Mouse (Mus musculus): ENCODE measurements around the gene Olfr56. TPM values are rescaled to one million over a fixed set of nuclear protein-coding genes. Genes with fewer than 3 reads are reported as not detected.

Olfr56 gene
- 0.42 TPM in 2 replicates for polyA plus RNA-seq (2012; rRNA removed)

DNA sequence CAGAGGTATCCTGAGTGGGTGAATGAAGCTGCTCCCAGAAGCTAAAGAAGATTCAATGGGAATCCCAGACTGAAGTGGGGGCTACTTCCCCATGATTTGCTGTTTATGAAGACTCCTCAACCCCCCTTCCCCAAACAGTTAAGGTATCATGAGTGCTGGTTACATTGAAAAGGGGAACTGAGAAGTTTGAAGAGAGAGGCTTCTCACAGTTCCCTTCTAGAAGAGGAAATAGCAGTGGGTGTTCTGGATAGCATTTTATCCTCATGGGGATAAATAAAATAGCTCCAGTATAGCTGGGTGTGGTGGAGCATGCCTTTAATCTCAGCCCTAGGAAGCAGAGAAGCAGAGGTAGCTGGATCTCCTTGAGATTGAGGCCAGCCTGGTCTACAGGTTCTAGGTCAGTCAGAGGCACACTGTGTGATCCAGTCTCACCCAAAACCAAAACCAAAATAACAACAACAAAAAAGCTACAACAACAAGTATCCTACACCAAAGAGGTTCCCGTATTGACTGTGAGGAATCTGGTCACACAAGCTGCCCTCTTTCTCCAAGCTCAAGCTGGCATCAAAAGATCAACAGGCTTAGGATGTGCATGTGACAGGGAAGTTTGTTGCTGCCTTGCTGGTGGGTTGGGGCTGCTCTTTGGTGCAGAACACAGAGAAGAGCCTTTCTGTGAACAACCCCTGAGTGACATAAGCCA, at the start of gene Olfr56:
Gene Olfr56 (plus strand): TSS at position 650 of the 700 bp plus-strand sequence.

DNA sequence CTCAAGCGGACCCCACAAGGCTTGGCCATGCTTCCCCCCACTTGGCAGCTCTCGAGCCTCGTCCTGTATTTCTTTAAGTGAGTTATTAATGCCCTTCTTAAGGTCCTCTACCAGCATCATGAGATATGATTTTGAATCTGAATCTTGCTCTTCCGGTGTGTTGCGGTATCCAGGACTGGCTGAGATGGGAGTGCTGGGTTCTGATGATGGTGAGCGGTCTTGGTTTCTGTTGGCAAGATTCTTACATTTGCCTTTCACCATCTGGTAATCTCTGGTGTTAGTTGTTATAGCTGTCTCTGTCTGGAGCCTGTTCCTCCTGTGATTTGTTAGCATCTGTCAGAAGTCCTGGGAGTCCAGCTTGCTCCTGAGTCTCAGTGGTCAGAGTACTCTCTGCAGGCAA, 32.6 kb upstream of the Olfr56 start, which contains the start of gene Psme2b:
Gene Psme2b (minus strand): TSS at position 101 of the 400 bp plus-strand sequence.

DNA sequence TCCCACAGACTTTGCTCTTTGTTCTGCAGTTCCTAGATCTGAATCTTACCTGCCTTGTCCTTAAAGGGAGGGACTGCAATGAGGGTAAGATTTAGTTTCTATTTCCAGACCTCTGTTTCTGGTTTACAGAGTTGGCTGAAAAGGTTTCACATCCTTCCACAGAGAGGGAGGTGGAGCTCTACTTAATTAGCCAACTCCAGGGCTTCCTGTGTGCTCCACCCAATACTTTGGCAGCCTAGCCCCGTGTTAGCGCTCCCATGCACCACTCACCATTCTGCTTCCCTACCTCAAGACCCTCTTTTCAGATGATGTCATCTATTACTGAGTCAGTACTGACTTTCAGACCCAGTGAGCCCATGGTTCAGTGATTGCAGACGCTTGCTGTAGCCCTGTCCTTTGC, 562 bp downstream of the Olfr56 start, which contains the start of gene 9930111J21Rik1:
Gene 9930111J21Rik1 (minus strand): TSS at position 148 of the 400 bp plus-strand sequence.

DNA sequence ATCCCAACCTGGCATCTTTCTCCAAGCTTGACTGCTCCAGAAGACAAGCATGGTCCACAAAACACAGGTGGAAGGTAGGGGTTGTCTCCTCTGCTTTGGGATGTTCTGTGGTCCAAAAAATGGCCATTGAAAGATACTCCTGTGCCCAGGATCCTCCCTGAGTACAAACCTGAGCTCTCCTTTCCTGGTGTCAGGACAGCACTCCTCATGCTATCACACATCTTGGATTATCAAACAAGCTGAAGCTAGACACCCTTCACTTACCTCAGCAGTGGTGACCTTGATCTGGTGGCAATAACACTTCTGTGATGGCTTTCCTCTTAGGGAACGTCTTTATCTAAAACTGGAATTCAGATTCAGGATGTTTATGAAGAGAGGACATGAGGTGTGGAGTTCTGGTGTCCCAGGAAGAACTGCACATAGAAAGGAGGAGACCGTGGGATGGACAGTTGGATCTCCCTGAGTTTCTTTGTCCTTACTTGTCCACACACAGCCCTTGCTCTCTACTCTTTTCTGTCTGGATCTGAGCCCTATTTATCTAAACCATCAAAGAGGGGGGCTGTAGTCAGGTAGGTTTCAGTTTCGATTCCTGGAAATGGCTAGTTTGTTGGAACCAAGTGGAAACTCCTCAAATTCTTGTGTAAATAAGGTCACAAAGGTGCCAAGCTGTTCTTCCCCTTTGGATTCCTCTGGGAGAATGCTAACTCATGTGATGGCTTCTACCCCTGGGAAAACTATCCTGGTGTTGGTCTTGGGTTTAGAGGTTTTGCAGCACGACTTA, 13.2 kb downstream of the Olfr56 start, which contains the start of gene Gm12185:
Gene Gm12185 (minus strand): TSS at position 487 of the 781 bp plus-strand sequence.

DNA sequence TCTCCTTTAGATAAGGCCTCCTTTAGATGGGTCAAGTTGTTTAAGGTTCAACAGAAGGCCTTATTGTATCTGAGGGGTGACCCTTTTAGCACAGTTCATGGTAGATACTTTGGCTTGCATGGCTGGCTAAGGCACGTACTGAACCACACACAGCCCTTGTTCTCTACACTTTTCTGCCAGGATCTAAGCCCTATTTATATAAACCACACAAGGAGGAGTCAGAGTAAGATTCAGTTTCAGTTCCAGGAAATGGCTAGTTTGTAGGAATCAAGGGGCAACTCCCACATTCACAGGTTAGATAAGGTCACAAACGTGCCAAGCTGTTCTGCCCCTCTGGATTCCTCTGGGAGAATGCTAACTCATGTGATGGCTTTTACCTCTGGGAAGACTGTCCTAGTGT, 15.3 kb downstream of the Olfr56 start, which contains the start of gene Tgtp1:
Gene Tgtp1 (minus strand): TSS at position 155 of the 400 bp plus-strand sequence.

DNA sequence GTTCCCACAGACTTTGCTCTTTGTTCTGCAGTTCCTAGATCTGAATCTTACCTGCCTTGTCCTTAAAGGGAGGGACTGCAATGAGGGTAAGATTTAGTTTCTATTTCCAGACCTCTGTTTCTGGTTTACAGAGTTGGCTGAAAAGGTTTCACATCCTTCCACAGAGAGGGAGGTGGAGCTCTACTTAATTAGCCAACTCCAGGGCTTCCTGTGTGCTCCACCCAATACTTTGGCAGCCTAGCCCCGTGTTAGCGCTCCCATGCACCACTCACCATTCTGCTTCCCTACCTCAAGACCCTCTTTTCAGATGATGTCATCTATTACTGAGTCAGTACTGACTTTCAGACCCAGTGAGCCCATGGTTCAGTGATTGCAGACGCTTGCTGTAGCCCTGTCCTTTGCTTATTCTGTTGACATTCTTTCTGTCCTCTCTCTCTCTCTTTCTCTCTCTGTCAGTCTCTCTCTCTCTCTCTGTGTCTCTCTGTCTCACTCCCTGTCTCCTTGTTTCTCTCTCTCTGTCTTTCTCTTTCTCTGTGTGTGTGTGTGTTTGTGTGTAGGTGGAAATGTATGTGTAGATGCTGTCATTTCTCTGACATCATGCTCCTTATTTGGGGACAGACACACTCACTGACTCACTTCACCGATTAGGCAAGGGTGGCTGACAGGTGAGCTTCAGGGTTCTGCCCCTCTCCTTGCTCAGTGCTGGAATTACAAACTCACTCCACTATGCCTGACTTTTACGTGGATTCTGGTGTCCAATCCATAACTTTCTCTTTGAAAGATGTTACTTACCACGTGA, 72.6 kb downstream of the Olfr56 start, which contains the start of gene 9930111J21Rik2:
Gene 9930111J21Rik2 (minus strand): TSS at position 150 of the 799 bp plus-strand sequence.

DNA sequence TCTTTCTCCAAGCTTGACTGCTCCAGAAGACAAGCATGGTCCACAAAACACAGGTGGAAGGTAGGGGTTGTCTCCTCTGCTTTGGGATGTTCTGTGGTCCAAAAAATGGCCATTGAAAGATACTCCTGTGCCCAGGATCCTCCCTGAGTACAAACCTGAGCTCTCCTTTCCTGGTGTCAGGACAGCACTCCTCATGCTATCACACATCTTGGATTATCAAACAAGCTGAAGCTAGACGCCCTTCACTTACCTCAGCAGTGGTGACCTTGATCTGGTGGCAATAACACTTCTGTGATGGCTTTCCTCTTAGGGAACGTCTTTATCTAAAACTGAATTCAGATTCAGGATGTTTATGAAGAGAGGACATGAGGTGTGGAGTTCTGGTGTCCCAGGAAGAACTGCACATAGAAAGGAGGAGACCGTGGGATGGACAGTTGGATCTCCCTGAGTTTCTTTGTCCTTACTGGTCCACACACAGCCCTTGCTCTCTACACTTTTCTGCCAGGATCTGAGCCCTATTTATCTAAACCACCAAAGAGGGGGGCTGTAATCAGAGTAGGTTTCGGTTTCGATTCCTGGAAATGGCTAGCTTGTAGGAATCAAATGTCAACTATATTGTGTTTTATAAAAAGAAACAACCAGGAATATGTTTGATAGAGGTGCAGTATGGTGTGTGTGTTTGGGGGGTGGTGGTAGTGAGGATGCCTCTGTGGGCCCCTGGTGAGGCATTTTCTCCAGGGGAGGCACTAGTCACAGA, 85.2 kb downstream of the Olfr56 start, which contains the start of gene Tgtp2:
Gene Tgtp2 (minus strand): TSS at position 494 of the 757 bp plus-strand sequence.

DNA sequence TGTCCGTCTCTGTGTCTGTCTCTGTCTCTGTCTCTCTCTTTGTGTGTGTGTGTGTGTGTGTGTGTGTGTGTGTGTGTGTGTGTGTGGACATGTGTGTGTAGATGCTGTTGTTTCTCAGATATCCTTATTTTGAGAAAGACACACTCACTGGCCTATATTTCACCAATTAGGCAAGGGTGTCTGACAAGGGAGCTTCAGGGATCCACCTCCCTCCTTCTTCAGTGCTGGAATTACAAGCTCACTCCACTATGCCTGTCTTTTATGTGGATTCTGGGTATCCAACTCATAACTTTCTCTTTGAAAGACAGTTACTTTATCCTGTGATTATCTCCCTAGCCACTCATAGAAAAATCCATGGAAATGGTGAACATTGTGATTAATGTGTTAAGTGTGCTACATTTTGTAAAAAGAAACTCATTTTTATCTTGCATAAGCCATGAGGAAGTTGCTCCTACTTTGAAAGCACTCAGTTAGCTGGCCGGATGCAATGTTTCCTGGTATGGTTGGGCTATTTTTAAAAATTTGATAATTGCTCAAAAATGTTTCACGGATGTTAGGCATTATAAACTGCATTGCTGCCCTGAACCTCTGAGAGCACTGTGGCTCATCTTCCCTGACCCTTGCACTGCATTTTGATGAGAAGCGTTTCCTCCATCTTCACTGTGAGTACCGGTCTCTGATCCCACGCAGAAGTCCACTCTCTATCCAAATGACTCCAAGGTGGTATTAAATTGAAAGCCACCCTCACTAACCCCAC, 97.5 kb downstream of the Olfr56 start, which contains the start of gene Ifi47:
Gene Ifi47 (plus strand): TSS at position 587 of the 757 bp plus-strand sequence.

DNA sequence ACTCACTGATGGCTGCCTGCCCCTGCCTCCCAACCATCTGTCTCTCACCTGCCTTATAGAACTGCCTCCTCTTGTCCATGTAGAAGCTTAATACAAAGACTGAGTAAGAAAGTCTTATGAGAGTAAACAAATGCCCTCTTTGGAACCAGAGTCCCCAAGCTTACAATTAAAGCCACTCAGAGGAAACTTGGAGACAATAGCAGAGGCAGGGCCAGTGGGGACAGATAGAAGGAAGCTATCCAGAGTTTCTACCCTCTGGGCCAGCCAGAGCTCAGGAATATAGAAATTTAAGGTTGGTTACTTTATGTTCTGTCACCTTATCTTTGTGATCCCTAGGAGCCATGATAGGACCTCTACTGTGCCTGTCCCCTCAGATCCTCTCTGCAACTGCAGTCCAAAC, 136.1 kb downstream of the Olfr56 start, which contains the start of gene Olfr1396:
Gene Olfr1396 (minus strand): TSS at position 101 of the 400 bp plus-strand sequence.

DNA sequence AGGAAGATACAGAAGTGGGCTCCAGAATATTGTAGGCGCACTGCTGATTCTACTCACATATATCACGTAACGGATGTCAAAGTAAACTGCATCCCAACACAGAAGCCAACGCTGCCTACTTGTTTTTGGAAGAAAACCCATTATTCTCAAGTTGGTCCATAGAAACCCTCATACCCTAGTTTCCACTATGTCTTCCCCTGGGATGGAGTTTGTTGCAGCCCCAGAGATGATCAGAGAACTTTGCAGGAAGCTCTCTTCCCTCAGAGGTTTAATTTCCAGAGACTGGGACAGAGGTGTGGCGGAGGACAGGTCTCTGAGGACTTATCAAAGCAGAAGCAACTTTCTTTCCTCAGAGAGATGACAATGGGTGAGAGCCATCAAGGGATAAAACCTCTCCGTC, 163.3 kb downstream of the Olfr56 start, which contains the start of gene Olfr1395:
Gene Olfr1395 (plus strand): TSS at position 301 of the 400 bp plus-strand sequence.

DNA sequence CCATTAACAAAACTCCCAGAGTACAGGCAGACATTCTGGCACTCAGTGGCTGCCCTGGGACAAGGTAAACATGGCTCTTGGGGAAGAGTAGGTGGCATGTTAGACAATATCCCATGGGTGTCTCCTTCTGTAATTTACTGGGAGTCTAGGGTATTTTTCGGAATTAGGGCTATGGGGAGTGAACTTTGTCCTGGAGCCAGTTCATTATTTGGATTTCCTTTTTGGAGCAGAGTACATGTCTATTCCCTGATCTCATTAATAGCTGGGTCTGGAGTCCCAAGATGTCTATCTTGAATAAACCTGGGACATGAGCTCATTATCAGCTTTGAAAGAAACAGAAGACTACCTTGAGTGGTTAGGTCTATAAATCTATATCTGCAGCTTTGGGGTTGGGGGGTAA, 175.4 kb downstream of the Olfr56 start, which contains the start of gene Olfr1394:
Gene Olfr1394 (plus strand): TSS at position 301 of the 400 bp plus-strand sequence.

Other genes with a start within 250 kb of the Olfr56 start
- 1,065 and 1,125 TPM in 2 replicates for gene Rack1, start 178.6 kb upstream of the Olfr56 start, polyA plus RNA-seq (2012; rRNA removed)
- 9.0 and 11.4 TPM in 2 replicates for gene Trim41, start 161.5 kb upstream of the Olfr56 start, polyA plus RNA-seq (2012; rRNA removed)
- gene Trim7, start 152.7 kb upstream of the Olfr56 start, polyA plus RNA-seq (2012; rRNA removed) = 0.88 and 0.94 TPM in 2 replicates
- 7.7 and 8.0 TPM in 2 replicates for gene Gm12184, start 152.2 kb upstream of the Olfr56 start, polyA plus RNA-seq (2012; rRNA removed)
- gene Irgm1, start 107.2 kb upstream of the Olfr56 start, polyA plus RNA-seq (2012; rRNA removed) = 35.4 and 48.5 TPM in 2 replicates
- gene Gm5431, start 76.7 kb upstream of the Olfr56 start, polyA plus RNA-seq (2012; rRNA removed) = 0.96 and 0.99 TPM in 2 replicates
- 2.2 and 2.8 TPM in 2 replicates for gene Psme2b, start 32.7 kb upstream of the Olfr56 start, polyA plus RNA-seq (2012; rRNA removed)
- gene 9930111J21Rik1, start 509 bp downstream of the Olfr56 start, polyA plus RNA-seq (2012; rRNA removed) = 0.67 and 0.99 TPM in 2 replicates
- gene Gm12185, start 13.3 kb downstream of the Olfr56 start, polyA plus RNA-seq (2012; rRNA removed) = 0.16 and 0.17 TPM in 2 replicates
- gene Tgtp1, start 15.3 kb downstream of the Olfr56 start, polyA plus RNA-seq (2012; rRNA removed) = 9.5 and 11.9 TPM in 2 replicates
- gene 9930111J21Rik2, start 72.4 kb downstream of the Olfr56 start, polyA plus RNA-seq (2012; rRNA removed) = 1.9 TPM in 2 replicates
- 1.8 and 5.0 TPM in 2 replicates for gene Tgtp2, start 85.3 kb downstream of the Olfr56 start, polyA plus RNA-seq (2012; rRNA removed)
- gene Ifi47, start 97.7 kb downstream of the Olfr56 start, polyA plus RNA-seq (2012; rRNA removed) = 17.6 and 25.6 TPM in 2 replicates
- 0.02 TPM in 1 of 2 replicates, not detected in the other for gene Olfr1396, start 136.0 kb downstream of the Olfr56 start, polyA plus RNA-seq (2012; rRNA removed)
- not detected in 2 replicates for gene Olfr1395, start 163.4 kb downstream of the Olfr56 start, polyA plus RNA-seq (2012; rRNA removed)
- gene Olfr1394, start 175.5 kb downstream of the Olfr56 start, polyA plus RNA-seq (2012; rRNA removed) = not detected in 2 replicates
- gene Btnl9, start 208.3 kb downstream of the Olfr56 start, polyA plus RNA-seq (2012; rRNA removed) = 1.4 TPM in 2 replicates
- gene Zfp62, start 224.4 kb downstream of the Olfr56 start, polyA plus RNA-seq (2012; rRNA removed) = 5.3 and 5.4 TPM in 2 replicates